Mouse (Mus musculus) ES-E14 (cell line): ENCODE results near the gene Atxn2l.

Source experiments
- CHD2 ChIP-seq: IDR thresholded peaks from 2 replicates; pipeline ENCODE4 v1.6.1; 2014; ENCODE audit warnings: mild to moderate bottlenecking, low read depth, low read length, inconsistent platforms
- MAFK ChIP-seq: IDR thresholded peaks from 2 replicates; pipeline ENCODE4 v1.6.1; 2014; ENCODE audit warnings: mild to moderate bottlenecking, low read depth, low read length, inconsistent platforms; ENCODE audit not compliant: insufficient read depth
- ZC3H11A ChIP-seq: IDR thresholded peaks from 2 replicates; pipeline ENCODE4 v1.6.1; 2012; ENCODE audit warnings: low read depth, mild to moderate bottlenecking, inconsistent platforms, low read length, borderline replicate concordance
- ZNF384 ChIP-seq: IDR thresholded peaks from 2 replicates; pipeline ENCODE4 v1.6.1; 2012; ENCODE audit warnings: low read depth, low read length, inconsistent platforms

DNA sequence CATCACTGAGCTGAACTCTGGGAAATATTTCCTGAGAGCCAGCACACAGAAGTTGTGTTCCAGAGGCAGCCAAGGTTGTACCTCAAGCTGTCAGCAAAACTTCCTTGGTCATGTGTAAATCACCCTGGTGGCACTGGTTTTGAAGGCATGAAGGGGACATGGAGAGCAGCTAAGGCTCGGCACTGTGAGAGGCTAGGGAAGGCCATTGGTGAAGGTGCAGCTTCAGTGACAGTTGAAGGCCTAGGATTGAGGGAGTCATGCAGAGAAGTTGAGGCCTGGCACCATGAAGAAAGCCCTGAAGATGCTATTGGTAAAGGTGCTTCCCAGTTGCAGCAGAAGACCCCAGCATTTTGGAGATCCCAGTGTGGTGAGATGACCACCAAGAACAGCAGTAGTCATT lies 38.4 kb upstream of the Atxn2l start:
- TF ChIP-seq CHD2 (no peak), MAFK (no peak), ZNF384 (no peak), ZC3H11A (no peak)
